Mouse (Mus musculus) thymus, adult 18-20 months (tissue): Measurements from ENCODE around the gene Naaa.

Experiments
- DNase-seq, 2 experiments: peaks; one replicate each; pipeline ENCODE4 v3.0.0; 2022; ENCODE audit warnings: mixed read lengths in 2 of 2

Naaa gene

DNA sequence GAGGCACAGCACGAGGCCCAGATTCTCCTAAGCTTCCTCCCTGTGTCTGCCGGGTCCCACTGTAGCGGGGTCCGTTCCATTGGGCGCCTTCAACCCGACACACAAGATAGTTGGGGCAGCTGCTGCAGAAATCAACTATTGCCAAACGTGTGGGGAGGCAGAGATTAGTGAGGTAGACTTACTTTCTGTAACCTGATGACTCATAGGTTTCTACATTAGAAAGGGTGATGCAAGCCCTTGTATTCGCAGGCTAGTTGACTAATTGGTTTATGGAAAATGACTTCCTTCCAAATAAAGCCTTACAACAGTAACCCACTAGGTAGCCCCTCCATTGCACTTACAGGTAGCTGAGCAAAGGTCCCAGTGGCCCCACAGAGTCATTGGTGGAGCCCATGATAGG lies 15.3 kb downstream of the Naaa start:
- no peak for DNase-seq

DNA sequence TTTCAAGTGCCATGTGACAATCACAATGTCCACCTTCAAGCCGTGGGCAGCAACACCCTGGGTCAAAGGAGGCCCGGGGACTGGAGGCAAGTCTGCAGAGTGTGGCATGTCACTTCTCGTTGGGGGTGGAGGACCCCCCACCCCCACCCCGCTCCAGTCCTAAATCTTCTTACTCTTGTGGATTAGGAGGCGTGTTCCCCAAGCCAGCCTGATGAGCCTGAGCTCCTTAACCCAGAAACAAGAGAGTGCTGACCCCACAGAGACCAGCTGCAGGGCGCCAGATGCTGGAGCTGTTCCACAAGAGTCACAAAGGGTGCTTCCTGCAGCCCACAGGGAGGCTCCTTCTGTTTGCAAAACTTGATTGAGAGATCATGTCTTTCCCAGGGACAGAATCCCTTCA lies 21.8 kb downstream of the Naaa start, which contains the start of gene Ppef2:
Ppef2 (minus strand) TSS at position 61 of the 400 bp plus-strand sequence.
- no peak for DNase-seq

DNA sequence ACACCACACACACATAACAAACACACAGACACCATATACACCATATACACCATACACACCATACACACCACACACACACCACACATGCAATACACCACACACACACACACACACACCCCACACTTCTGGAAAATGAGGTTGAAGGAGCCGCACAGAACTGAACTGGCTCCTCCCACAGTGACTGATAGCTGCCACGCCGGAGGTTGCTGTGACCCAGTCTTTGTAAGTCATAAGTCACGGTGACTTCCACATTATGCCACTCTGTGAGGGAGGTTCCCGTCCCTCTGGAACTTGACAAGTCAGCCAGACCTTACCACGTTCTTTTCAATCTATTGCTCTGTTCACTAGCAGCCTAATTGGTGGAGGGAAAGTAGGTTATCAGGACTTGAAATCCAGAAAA lies 23.5 kb downstream of the Naaa start:
- DNase-seq: no peak

DNA sequence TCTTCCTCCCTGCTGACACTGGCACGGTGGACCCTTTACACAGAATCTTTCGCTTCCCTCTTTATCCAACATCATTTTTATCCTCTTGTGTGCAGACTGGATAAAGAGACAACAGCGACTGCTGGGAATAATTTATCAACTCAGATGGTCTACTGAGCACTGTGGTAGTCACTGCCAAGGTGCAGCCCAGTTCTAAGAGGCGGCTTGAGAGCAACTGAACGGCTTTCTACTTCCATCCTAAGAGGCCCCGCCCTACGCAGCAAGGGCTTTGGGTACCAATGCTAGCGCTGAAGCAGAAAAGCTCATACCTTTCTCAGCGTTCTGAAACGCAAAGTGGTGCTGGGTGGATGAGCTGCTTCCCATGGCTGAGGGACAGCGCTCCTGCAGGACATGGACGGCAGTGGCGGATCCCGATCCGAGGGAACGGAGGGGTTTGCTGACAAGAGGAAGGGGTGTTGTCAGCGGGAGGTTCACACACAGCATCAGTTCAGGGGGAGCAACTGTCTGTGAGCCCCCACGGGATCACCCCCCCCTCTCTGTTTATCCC lies 25.1 kb downstream of the Naaa start:
- no peak for DNase-seq

DNA sequence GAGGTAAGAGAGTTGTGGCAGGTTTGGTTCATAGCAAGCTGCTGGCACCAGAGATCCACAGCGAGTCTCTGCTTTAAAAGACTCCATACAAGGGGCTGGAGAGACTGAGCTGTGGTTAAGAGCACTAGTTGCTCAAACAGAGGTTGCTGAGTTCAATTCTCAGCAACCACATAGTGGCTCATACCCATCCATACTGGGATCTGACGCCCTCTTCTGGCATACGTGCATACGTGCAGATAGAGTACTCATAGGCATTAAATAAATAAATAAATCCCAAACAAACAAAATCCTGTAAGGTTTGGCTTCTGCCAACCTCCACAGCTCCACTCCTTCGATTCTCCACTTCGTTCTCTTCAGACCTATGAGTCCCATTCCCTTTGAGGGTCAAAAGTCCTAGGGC lies 25.9 kb downstream of the Naaa start:
- DNase-seq: no peak

DNA sequence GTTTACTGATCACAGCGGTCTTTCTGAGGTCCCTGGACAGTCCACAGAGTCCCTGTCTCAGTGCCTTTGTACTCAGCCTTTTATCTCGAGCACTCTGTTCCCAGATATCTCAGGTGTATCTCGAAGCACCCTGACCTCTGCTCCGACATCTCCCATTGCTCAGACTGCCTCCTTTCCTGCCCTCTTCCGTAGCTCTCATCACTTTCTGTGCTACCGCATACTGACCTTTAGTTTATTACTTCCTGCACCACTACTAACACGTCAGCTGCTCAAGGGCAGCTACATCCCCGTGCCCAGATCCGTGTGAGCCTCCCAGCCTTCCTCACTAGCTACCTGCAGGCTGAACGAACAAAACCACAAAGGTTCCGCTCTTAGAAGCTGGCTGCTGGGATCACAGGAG lies 29.4 kb downstream of the Naaa start:
- no peak for DNase-seq

DNA sequence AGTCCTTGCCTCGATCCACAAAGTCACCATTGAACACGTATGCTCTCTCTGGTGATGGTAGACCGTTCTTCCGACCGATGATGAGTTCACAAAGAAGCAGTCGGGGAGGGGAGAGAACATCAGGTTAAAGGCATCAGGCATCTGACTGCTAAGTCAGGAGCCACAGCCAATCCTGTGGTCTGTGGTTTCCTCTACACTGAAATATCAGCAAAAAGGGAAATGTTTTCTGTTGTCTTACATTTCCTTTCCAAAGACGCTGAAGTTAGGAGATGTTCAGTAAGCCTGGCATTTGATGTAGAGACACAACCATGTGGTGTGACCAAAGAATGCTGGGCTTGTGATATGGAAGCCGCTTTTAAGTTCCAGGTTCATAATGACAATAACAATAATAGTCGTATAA lies 32.5 kb downstream of the Naaa start:
- DNase-seq: peak; percentile 32 to 64

DNA sequence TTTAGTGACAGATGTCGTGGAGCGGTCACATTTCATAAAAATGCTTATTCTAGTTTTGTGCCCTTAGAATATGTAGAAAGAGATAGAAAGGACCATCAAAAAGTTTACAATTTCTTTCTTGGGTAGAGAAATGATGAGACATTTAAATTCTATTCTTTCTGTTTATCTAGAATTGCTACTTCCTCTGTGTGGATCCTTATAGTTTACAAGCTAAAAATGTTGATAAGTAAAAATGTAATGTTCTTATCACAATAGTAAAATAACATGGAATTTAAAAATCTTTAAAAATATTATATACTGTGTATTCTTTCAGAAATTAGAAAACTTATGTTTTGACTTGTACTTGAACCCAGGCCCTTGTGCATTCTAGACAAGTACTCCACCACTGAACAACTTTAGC lies 33.1 kb downstream of the Naaa start:
- no peak for DNase-seq

DNA sequence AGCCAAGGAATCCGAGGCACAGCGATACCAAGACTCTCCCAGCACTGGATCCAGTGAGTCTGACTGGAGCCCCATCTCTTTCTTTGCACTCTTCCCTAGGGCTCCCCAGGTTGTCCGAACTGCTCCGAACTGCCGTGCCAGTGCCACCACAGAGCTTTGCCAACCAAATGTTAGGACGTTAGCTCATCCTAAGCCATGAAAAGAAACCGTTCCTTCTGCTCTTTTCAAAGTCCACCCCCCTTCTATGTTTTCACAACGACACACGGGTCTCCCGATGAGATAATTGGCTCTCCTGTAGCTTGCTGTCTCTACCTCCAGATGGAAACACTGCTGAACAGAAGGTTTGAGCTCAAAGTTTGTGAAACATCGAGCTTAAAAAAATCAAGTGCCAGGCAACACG lies 37.2 kb downstream of the Naaa start:
- DNase-seq: no peak

DNA sequence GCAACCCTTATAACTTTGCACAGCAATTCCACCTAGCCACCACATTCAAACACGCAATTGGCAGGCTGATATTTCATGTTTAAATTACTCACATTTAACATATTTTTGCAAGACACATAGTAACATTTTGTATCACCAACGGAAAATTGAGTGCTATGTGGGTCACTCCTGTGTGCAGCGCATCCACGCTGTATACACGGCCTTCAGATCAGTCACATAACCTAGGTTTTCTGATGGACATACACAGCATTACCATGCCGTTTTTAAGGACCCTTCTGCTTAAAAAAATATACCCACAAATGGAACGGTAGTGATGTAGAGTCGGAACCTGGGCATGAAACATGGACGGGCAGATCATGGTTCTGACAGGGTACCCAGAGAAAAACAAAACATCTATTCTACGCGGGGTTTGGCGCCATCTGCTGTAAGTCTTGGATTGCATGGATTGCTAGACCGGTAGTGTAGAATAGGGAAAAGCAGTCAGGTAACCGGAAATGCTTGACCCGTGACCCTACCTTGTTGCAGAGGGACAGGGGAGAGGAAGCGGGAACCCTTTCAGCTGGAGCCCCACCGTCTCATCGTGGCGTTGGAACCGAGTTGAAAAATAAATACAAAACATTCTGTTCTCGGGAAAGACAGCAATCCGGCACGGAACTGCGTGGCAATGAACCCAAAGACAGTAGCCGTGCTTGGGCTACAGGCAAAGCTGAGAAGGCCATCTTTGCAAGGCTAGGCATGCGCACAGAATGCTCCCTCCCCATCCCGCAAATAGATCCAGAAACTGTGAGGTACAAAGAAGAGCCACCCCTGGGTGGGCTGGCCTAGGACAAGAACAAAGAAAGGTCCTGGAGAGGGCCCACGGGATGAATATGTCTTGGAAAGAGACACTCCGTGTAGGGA lies 38.4 kb downstream of the Naaa start:
- DNase-seq: peak; percentile 26 to 33

DNA sequence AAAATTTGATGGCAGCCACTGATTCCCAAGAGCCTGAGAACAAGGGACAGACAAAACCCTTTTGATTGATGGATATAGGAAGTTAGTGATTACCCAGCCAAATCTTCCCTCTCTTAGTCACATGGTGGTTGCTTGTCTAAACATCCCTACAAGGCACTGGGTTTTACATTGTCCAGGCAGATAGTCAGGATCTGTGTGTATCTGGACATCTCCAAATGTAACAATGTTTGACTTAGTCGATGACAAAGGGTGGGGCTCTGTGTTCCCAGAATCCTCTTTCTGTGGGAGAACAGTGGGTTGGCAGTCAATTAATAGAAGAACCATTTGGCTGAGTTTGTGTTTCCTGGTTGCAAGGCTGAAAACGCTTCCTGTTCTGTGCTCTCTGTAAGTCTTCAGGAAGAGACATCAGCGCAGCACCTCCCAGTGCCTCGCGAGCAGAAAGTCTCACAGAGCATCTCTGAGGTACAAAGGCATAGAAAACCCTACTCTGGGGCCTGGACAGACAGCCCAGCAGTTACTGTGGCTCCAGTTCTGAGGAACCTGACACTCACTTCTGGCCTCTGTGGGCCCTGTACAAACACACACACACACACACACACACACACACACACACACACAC lies 42.9 kb downstream of the Naaa start:
- no peak for DNase-seq

DNA sequence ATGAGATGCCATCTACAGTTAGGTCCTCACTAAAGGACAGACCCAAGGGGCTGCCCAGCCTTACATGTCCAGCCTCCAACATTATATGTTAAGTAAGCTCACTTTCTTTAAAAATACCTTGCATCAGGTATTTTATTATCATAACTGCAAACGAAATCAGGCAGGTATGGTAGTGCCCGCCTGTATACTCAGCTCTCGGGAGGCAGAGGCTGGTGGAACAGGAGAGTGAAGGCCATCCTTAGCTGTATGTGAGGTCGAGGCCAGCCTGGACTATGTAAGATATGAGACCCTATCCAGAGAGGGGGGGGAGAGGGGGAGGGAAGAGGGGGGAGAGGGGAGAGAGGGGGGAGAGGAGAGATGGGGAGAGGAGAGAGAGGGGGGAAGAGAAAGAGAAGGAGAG lies 44.6 kb downstream of the Naaa start:
- DNase-seq: no peak

DNA sequence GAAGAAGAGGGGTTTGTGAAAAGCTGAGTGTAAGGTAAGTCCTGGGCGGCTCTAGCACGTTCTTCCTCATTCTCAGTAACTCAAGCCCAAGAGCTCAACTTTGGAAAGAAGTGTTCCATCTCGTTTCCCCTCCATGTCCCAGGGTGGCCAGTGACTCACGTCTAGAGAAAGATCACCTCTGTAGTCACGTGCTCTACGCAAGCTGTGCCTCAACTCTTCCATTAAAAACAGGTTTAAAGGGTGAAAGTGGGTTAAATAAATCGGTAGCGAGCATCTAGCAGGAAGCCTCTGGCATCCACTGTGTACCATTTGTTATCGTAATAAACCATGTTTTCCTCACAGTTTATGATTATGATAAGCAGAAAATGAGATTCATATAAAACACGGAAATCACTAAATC lies 46.1 kb downstream of the Naaa start:
- DNase-seq: no peak

DNA sequence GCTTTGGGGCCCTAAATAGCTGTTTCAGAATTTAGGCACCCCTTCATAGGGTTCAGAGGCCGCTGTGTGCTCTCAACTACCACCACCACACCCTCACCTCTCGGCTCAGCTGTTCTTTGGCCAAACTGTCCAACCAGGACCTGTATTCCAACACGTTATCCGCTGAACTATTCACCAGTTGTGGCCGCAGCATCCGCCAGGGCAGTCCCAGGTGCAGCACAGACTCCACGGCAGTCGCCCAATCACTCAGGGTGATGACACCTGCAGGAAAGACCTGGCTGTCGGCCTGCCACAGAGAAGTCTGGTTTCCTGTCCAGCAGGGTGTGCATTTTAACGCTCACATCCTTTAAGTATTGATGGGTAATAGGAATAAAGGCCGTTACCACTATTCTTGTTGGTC lies 47.7 kb downstream of the Naaa start:
- no peak for DNase-seq

DNA sequence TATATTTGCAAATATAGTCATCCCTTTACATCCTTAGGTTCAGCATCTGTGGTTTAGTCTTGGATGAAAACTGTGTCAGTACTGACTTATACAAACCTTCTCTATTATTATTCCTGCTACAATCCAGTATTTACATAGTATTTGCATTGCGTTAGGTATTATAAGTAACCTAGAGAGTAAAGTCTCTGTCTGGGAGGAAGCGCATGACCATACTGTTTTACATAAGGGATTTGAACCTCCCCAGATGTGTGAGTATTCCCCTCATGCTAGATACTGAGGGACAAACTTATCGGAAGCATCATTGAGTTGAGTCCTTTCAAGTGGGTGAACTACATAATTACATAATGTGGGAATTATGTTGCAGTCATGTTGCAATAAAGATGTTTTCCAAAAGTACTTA lies 48.5 kb downstream of the Naaa start:
- no peak for DNase-seq

DNA sequence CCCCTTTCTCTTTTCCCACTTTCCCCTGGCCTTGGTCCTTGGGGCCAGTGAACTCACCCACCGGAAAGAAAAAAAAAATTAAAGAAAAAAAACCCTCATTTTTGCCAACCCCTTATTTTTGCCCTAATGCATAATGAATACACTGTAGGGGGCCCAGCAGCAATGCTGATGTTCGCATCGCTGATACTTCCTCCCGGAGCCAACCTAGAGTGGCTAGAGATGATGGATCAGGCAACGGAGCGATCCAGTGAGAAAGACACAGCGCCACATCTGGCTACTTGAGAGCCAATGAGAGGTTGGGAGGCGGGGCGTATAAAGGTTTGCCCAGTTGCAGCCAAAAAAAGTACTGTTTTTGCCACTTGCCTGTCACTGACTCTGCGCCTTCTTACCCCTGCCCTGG lies 49.2 kb downstream of the Naaa start:
- DNase-seq: no peak

DNA sequence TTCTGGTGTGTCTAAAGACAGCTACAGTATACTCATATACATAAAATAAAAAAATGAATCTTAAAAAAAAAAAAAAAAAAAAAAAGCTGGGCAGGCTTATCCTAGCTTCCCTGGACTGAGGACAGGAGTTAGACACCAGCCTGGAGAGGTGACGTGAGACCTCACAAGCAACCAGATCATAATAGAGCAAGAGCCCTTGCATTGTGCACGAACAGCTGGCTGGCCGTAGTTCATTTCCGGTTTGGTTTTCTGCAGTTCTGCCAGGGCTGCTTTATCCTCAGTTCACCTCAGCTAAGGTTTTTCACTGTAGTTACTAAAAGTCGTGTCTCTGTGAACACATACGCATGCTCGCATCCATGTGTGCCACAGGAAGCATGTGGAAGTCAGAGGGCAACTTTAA lies 50.2 kb downstream of the Naaa start:
- DNase-seq: no peak

DNA sequence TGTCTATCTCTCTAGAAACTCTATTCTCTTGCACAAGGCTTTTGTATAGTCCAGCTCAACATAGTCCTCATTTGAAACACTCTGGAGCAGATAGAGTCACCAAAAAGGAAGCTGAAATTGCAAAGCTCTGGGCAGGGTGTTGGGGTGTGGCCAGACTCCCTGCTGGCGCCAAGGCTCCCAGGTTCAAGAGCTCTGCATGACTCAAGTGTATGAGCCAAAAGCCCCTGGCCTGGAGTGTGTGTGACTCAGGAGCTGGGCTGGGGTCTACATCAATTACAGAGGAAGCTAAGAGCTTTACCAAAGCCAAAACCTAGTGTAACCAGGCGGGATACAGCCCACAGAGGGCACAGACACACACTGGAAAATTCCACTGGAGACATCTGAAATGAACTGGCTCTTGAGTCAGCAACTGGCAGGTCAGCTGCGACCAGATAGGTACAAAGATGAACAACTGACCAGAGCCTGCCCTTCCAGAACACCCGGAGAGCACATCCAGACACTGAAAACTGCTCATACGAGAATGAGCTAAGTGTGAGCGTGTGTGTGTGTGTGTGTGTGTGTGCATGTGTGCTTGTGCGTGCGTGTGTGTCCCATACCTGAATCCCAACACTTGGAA lies 57.6 kb downstream of the Naaa start:
- DNase-seq: no peak

DNA sequence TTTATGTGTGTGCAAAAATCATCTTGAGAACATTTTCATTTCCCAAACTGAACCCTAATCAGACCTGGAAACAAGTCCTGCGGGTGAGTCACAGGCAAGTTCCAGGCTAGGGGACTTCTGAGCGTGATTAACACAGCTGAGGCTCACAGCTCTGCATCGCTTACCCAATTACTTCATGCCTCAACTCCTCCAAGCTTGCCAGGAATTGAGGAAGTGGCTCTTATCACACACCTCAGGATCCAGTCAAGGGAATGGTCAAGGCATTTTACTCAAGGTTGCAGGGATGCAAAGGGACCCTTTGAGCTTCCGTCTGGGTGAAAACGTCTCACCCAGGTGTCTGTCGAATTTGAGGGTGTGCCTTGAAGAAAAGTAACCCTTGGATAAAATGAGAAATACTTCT lies 58.1 kb downstream of the Naaa start:
- no peak for DNase-seq

DNA sequence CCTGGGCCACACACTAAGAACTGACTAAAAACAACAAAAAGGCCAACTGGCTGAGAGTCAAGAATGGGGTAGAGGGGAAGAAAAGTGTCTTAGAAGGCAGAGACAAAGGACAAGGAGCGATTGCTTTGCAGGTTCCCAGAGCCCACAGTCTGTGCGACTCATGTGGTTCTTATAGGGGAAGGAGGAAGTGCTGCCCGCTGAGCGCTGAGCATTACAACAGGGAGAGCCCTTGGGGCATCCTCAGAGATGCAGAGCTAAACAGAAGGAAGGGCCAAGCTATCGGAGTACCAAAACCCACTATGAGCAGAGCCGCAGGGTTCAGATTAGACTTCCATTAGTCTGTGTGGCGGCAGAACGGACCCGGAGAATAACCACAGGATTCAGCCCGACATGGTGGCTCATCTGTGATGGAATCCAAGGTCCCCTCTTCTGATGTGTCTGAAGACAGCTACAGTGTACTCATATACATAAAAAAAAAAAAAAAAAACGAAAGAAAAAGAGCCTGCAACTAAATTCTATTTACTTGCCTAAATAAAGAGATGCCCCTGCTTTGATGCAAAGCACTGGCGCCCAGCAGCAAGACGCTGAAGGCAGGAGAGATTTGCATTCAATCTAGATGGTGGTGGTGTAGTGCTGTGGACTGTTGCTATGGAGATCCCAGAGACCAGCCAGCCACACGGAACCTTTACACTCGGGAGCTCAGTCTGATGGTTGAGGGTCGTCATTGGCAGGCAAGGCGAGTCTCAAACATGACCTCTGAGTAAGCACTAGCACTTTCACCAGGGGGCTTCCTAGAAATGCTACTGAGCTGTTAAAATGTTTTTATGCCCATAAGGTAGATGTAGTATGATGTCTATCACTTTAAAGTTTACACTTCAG lies 58.8 kb downstream of the Naaa start:
- DNase-seq: no peak

DNA sequence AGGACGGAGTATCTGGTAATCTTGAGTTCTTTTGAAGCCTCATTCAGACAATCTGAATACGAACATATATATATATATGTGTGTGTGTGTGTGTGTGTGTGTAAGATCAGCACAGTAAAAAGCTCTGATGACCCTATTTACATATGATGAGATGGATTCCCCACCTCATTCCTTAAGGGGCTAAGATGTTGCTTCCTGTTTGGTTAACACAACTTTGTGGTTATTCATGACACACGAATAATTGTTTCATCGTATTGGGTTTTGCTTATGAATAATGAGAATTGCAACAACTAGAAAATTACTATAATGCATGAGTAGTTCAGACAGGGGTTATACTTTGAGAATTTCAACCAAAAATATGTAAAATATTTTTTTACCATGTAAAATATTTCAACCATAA lies 62.7 kb downstream of the Naaa start, which contains the start of gene U90926:
U90926 (minus strand) TSS at position 101 of the 400 bp plus-strand sequence.
- DNase-seq: no peak

DNA sequence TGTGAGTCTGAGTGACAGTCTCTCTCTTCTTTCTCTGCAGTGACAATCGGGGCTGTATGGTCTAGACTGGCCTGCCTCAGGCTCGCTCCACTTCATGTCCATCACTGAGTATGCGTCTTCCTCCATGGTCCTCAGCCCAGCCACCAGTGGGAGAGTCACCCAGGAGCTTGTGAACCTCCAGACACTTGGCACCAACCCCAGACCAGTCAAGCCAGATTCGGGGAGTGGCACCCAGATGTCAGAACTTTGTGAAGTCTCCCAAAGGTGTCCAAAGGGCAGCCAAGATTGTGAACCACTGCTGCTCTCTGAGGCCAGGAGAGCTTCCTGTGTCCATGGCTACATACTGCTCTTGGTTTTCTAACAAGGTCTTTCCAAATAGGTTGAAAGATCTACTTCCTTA lies 65.7 kb downstream of the Naaa start:
- DNase-seq: no peak

DNA sequence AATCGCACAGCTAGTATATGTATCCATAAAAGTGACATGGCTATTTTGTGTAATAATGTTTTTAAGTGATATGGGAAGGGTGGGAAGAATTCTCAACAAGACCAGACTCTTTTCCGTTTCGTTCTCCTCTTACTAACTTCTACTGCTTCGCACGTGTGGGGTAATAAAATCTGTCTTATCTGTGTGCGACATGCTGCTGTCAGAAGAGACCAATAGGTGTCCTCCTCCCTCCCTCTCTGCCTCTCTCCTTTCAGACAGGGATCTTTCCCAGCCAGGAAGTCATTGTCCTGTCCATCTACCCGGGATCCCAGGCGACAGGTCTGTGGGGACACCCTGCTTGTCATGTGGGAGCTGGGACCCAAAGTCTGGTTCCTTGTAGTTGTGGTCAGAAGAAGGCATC lies 67.8 kb downstream of the Naaa start:
- no peak for DNase-seq
